20 mouse cellular contexts compared by ENCODE assay signal in the genomic region with DNA sequence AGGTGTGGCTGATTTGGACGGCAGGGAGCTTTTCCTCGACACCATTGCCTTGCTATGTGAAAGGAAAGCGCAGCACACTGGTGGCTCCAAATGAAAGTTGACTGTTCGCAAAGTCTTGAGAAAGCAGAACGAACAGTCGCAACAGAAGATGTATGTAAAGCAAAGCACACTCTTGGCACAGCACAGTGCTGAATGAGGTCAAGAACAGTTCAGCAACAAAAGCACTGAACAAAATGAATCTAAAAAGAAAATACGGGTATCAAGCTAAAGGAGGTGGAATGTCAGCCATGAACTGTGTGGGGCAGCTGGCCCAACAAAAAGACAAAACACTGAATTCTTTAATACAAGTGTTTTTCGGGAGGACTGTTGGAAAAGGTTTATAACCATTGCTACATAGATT. TPM values are rescaled to one million over a fixed set of nuclear protein-coding genes. Genes with fewer than 3 reads are reported as not detected.
DNase-seq lines count a peak whose midpoint lies in the region; ATAC-seq lines count a peak whose summit lies in the region.
"Had no signal": no experiment of that assay in that cellular context is flagged by ENCODE, and none has a peak within 500 bp of the region (broad histone marks: within the 10 kb centered on the region; RNA-seq: fewer than 3 reads in every experiment).

No protein-coding gene starts in this region.

- DNase-seq in embryonic facial prominence, embryonic 14.5 days (ENCODE audit: low spot score), result peak; percentile 29
- no peak for DNase-seq in embryonic facial prominence, embryonic 10.5 days (ENCODE audit: low spot score)
- DNase-seq in kidney, postnatal 4 days, result no peak
- DNase-seq in neural tube, embryonic 11.5 days (ENCODE audit: low spot score), result peak; percentile 22
- DNase-seq in neural tube, embryonic 10.5 days (ENCODE audit: extremely low spot score, low spot score), result no peak
- no peak for DNase-seq in left cerebral cortex, adult 9 months (ENCODE audit: low spot score in 2 of 2)
- DNase-seq: adrenal gland, adult 8-10 months; cerebellum, adult 9-10 months; gastrocnemius, postnatal 36 days; thymus, postnatal 14 days had no signal

- H3K36me3 ChIP-seq in embryonic facial prominence, embryonic 14.5 days (ENCODE audit: control insufficient read depth, insufficient read depth, low read length), result no peaks in the 10 kb centered on the region
- H3K36me3 ChIP-seq in embryonic facial prominence, embryonic 10.5 days (replicated peaks), result no peaks in the 10 kb centered on the region
- no peaks in the 10 kb centered on the region for H3K36me3 ChIP-seq in kidney, embryonic 16.5 days (ENCODE audit: insufficient read depth, low read length)
- no peaks in the 10 kb centered on the region for H3K36me3 ChIP-seq in neural tube, embryonic 11.5 days (ENCODE audit: control insufficient read depth, insufficient read depth, low read length)
- H3K36me3 ChIP-seq: embryonic facial prominence, embryonic 12.5 days; hindbrain, embryonic 13.5 days; limb, embryonic 12.5 days; liver, embryonic 12.5 days; midbrain, embryonic 10.5 days had no signal

- no peak overlapping the region for H3K27ac ChIP-seq in embryonic facial prominence, embryonic 14.5 days (replicated peaks; ENCODE audit: low read depth, low read length)
- no peak overlapping the region for H3K27ac ChIP-seq in embryonic facial prominence, embryonic 10.5 days (replicated peaks)
- H3K27ac ChIP-seq in kidney, embryonic 16.5 days (ENCODE audit: low read length), result peak overlapping the region; percentile 77
- H3K27ac ChIP-seq in neural tube, embryonic 11.5 days (ENCODE audit: low read depth, low read length), result peak overlapping the region; percentile 39; the same call in 1 of the 2 replicates
- H3K27ac ChIP-seq: embryonic facial prominence, embryonic 12.5 days; hindbrain, embryonic 13.5 days; limb, embryonic 12.5 days; liver, embryonic 12.5 days; macrophage; midbrain, embryonic 10.5 days had no signal

- no peak overlapping the region for H3K4me3 ChIP-seq in embryonic facial prominence, embryonic 14.5 days (ENCODE audit: low read depth, low read length)
- H3K4me3 ChIP-seq in embryonic facial prominence, embryonic 10.5 days, result no peak overlapping the region
- no peak overlapping the region for H3K4me3 ChIP-seq in kidney, embryonic 16.5 days (ENCODE audit: low read length)
- H3K4me3 ChIP-seq in neural tube, embryonic 11.5 days (ENCODE audit: low read depth, low read length), result no peak overlapping the region
- H3K4me3 ChIP-seq: embryonic facial prominence, embryonic 12.5 days; hindbrain, embryonic 13.5 days; limb, embryonic 12.5 days; liver, embryonic 12.5 days; midbrain, embryonic 10.5 days had no signal

- WGBS in embryonic facial prominence, embryonic 14.5 days, result 83% methylated on average over 8 of the region's 8 CpGs
- WGBS in embryonic facial prominence, embryonic 10.5 days, result 91% methylated on average over 8 of the region's 8 CpGs
- WGBS in kidney, embryonic 16.5 days, result 65% methylated on average over 8 of the region's 8 CpGs
- 62% methylated on average over 8 of the region's 8 CpGs for whole genome bisulfite sequencing in neural tube, embryonic 11.5 days

- no peaks in the 10 kb centered on the region for H3K27me3 ChIP-seq in embryonic facial prominence, embryonic 14.5 days (replicated peaks; ENCODE audit: control insufficient read depth, insufficient read depth, low read length)
- no peaks in the 10 kb centered on the region for H3K27me3 ChIP-seq in embryonic facial prominence, embryonic 10.5 days (replicated peaks; ENCODE audit: low read depth, poor library complexity, severe bottlenecking)
- H3K27me3 ChIP-seq in kidney, embryonic 16.5 days (ENCODE audit: insufficient read depth, low read length), result no peaks in the 10 kb centered on the region
- no peaks in the 10 kb centered on the region for H3K27me3 ChIP-seq in neural tube, embryonic 11.5 days (ENCODE audit: control insufficient read depth, insufficient read depth, low read length)
- H3K27me3 ChIP-seq: embryonic facial prominence, embryonic 12.5 days; hindbrain, embryonic 13.5 days; limb, embryonic 12.5 days; liver, embryonic 12.5 days; Patski had no signal

- H3K9me3 ChIP-seq in embryonic facial prominence, embryonic 14.5 days (ENCODE audit: control insufficient read depth, low read length), result no peaks in the 10 kb centered on the region
- no peaks in the 10 kb centered on the region for H3K9me3 ChIP-seq in embryonic facial prominence, embryonic 10.5 days
- no peaks in the 10 kb centered on the region for H3K9me3 ChIP-seq in kidney, embryonic 16.5 days (ENCODE audit: low read length)
- no peaks in the 10 kb centered on the region for H3K9me3 ChIP-seq in neural tube, embryonic 11.5 days (ENCODE audit: control insufficient read depth, low read length)
- H3K9me3 ChIP-seq: embryonic facial prominence, embryonic 12.5 days; hindbrain, embryonic 13.5 days; limb, embryonic 12.5 days; liver, embryonic 12.5 days; midbrain, embryonic 10.5 days had no signal

- H3K4me1 ChIP-seq in embryonic facial prominence, embryonic 14.5 days (ENCODE audit: control insufficient read depth, insufficient read depth, low read length), result 0 out of 2 replicates have a peak, but pooled peaks cover 2% of the 10 kb centered on the region
- H3K4me1 ChIP-seq in embryonic facial prominence, embryonic 10.5 days, result no peaks in the 10 kb centered on the region
- peaks cover 22% of the 10 kb centered on the region for H3K4me1 ChIP-seq in kidney, embryonic 16.5 days (ENCODE audit: insufficient read depth, low read length)
- no peaks in the 10 kb centered on the region; the same call in 1 of the 2 replicates for H3K4me1 ChIP-seq in neural tube, embryonic 11.5 days (ENCODE audit: control insufficient read depth, insufficient read depth, low read length)
- H3K4me1 ChIP-seq: hindbrain, embryonic 13.5 days; limb, embryonic 12.5 days; midbrain, embryonic 10.5 days had no signal

- no peak for ATAC-seq in embryonic facial prominence, embryonic 14.5 days (ENCODE audit: low read depth)
- peak; percentile 64; the same call in 1 of the 2 replicates for ATAC-seq in kidney, embryonic 16.5 days (ENCODE audit: low FRiP score, low TSS enrichment)
- peak; percentile 51 for ATAC-seq in neural tube, embryonic 11.5 days (ENCODE audit: insufficient read depth, low FRiP score, low TSS enrichment)
- ATAC-seq in cerebellum, adult (ENCODE audit: insufficient number of reproducible peaks, low FRiP score, low TSS enrichment), result no peak
- ATAC-seq: forebrain, embryonic 14.5 days; liver, embryonic 12.5 days had no signal

- H3K9ac ChIP-seq in embryonic facial prominence, embryonic 14.5 days (ENCODE audit: low read depth, low read length), result no peak overlapping the region
- H3K9ac ChIP-seq in kidney, embryonic 16.5 days (replicated peaks; ENCODE audit: low read length), result no peak overlapping the region
- no peak overlapping the region for H3K9ac ChIP-seq in neural tube, embryonic 11.5 days (ENCODE audit: low read length)
- H3K9ac ChIP-seq: embryonic facial prominence, embryonic 12.5 days; hindbrain, embryonic 13.5 days; limb, embryonic 12.5 days; liver, embryonic 12.5 days had no signal

- H3K4me2 ChIP-seq in embryonic facial prominence, embryonic 14.5 days (ENCODE audit: low read depth, low read length), result no peak overlapping the region
- no peak overlapping the region for H3K4me2 ChIP-seq in kidney, embryonic 16.5 days (replicated peaks; ENCODE audit: low read depth, low read length)
- H3K4me2 ChIP-seq in neural tube, embryonic 11.5 days (ENCODE audit: low read depth), result no peak overlapping the region
- H3K4me2 ChIP-seq: embryonic facial prominence, embryonic 12.5 days; hindbrain, embryonic 13.5 days; limb, embryonic 12.5 days; liver, embryonic 12.5 days had no signal

RNA-seq across cellular contexts. Expression of a gene that starts 37.1 kb away (rescaled TPM):
- polyA plus RNA-seq in embryonic facial prominence, embryonic 14.5 days (2014; fragmentation: Nextera tagmentation; extraction: Ambion mirVana), result 113 and 130 TPM in 2 replicates
- polyA plus RNA-seq in embryonic facial prominence, embryonic 10.5 days (2016; fragmentation: Nextera tagmentation; extraction: Ambion mirVana), result 130 and 144 TPM in 2 replicates
- polyA plus RNA-seq in kidney, embryonic 16.5 days (2015; fragmentation: Nextera tagmentation; extraction: Ambion mirVana), result 120 and 146 TPM in 2 replicates
- polyA plus RNA-seq in neural tube, embryonic 11.5 days (2014; fragmentation: Nextera tagmentation; extraction: Ambion mirVana), result 161 and 164 TPM in 2 replicates

RNA-seq across cellular contexts. Expression of a gene that starts 42.9 kb away (rescaled TPM):
- 92.5 and 105 TPM in 2 replicates for polyA plus RNA-seq in embryonic facial prominence, embryonic 14.5 days (2014; fragmentation: Nextera tagmentation; extraction: Ambion mirVana)
- 54.0 and 55.7 TPM in 2 replicates for polyA plus RNA-seq in embryonic facial prominence, embryonic 10.5 days (2016; fragmentation: Nextera tagmentation; extraction: Ambion mirVana)
- 77.1 and 88.9 TPM in 2 replicates for polyA plus RNA-seq in kidney, embryonic 16.5 days (2015; fragmentation: Nextera tagmentation; extraction: Ambion mirVana)
- 46.7 and 55.8 TPM in 2 replicates for polyA plus RNA-seq in neural tube, embryonic 11.5 days (2014; fragmentation: Nextera tagmentation; extraction: Ambion mirVana)

Comparison
In these comparisons a context has a peak if more than half of its experiments do, and no peak if none do; other contexts are left out.
1. DNase-seq: peak in embryonic facial prominence, embryonic 14.5 days (single experiment) and neural tube, embryonic 11.5 days (single experiment); none in embryonic facial prominence, embryonic 10.5 days (single experiment), kidney, postnatal 4 days (0 of 2), neural tube, embryonic 10.5 days (single experiment) and left cerebral cortex, adult 9 months (0 of 2).
2. ATAC-seq: peak in kidney, embryonic 16.5 days (single experiment) and neural tube, embryonic 11.5 days (single experiment); none in embryonic facial prominence, embryonic 14.5 days (single experiment) and cerebellum, adult (single experiment).
3. H3K27ac ChIP-seq: peak in kidney, embryonic 16.5 days (single experiment) and neural tube, embryonic 11.5 days (single experiment); none in embryonic facial prominence, embryonic 14.5 days (single experiment) and embryonic facial prominence, embryonic 10.5 days (single experiment).